Mouse (Mus musculus) cerebellum, postnatal 10 days (tissue): ENCODE data around the gene Gpalpp1.
A peak's percentile ranks its signal among the peaks of the same experiment; 100 is the strongest.

Source experiments
- DNase-seq, 2 experiments: peaks; one replicate each; pipeline ENCODE4 v3.0.0; 2021; ENCODE audit warnings: mixed read lengths in 2 of 2

The Gpalpp1 gene

GRCm38 (mm10) chr14:76110396-76111221, at the start of gene Gpalpp1, which contains the start of gene Nufip1:
Gene Gpalpp1 (minus strand): TSS chr14:76110760.
Gene Nufip1 (plus strand): TSS chr14:76110891.
- peak; percentile 91 to 92 for DNase-seq

GRCm38 (mm10) chr14:76158192-76158785, 47.7 kb upstream of the Gpalpp1 start:
- no peak for DNase-seq

- DNase-seq, result no peak
Observed at GRCm38 (mm10) chr14:76153828-76154227, 43.3 kb upstream of the Gpalpp1 start.

- DNase-seq, result peak in 1 of 2 experiments; percentile 23
Observed at GRCm38 (mm10) chr14:76153003-76153675, 42.6 kb upstream of the Gpalpp1 start.

GRCm38 (mm10) chr14:76152162-76153002, 41.8 kb upstream of the Gpalpp1 start:
- peak; percentile 96 to 97 for DNase-seq

GRCm38 (mm10) chr14:76151820-76152161, 41.2 kb upstream of the Gpalpp1 start:
- DNase-seq, result no peak

GRCm38 (mm10) chr14:76151011-76151410, 40.5 kb upstream of the Gpalpp1 start:
- peak; percentile 21 to 32 for DNase-seq

- DNase-seq, result no peak
Observed at GRCm38 (mm10) chr14:76150499-76150898, 39.9 kb upstream of the Gpalpp1 start.

- peak; percentile 70 to 80 for DNase-seq
Observed at GRCm38 (mm10) chr14:76149531-76150179, 39.1 kb upstream of the Gpalpp1 start.

GRCm38 (mm10) chr14:76148294-76148693, 37.7 kb upstream of the Gpalpp1 start:
- DNase-seq, result no peak

GRCm38 (mm10) chr14:76147061-76147460, 36.5 kb upstream of the Gpalpp1 start:
- DNase-seq, result no peak

- no peak for DNase-seq
Observed at GRCm38 (mm10) chr14:76145868-76146267, 35.3 kb upstream of the Gpalpp1 start.

GRCm38 (mm10) chr14:76145248-76145647, 34.7 kb upstream of the Gpalpp1 start:
- no peak for DNase-seq

GRCm38 (mm10) chr14:76134975-76135374, 24.4 kb upstream of the Gpalpp1 start:
- DNase-seq, result no peak

- no peak for DNase-seq
Observed at GRCm38 (mm10) chr14:76128174-76128573, 17.6 kb upstream of the Gpalpp1 start.

GRCm38 (mm10) chr14:76127311-76127710, 16.8 kb upstream of the Gpalpp1 start:
- no peak for DNase-seq

GRCm38 (mm10) chr14:76122663-76123058, 12.1 kb upstream of the Gpalpp1 start:
- no peak for DNase-seq

- DNase-seq, result peak; percentile 65 to 76
Observed at GRCm38 (mm10) chr14:76121901-76122662, 11.5 kb upstream of the Gpalpp1 start.

GRCm38 (mm10) chr14:76120472-76120871, 9.9 kb upstream of the Gpalpp1 start:
- DNase-seq, result no peak

- no peak for DNase-seq
Observed at GRCm38 (mm10) chr14:76118963-76119362, 8.4 kb upstream of the Gpalpp1 start.

- DNase-seq, result no peak
Observed at GRCm38 (mm10) chr14:76115744-76116143, 5.2 kb upstream of the Gpalpp1 start.
